Mouse (Mus musculus) limb, embryonic 11.5 days (tissue): ENCODE results near the gene Ntm. TPM values are rescaled to one million over a fixed set of nuclear protein-coding genes. Genes with fewer than 3 reads are reported as not detected.
A peak's percentile ranks its signal among the peaks of the same experiment; 100 is the strongest.

Experiments used
- ATAC-seq: fragments of 200-750 bp; cut with Nextera tagmentation; 2 replicates; pipeline ENCODE4 v1.8.0; 2017; ENCODE audit warnings: low read depth; ENCODE audit not compliant: insufficient number of reproducible peaks, low FRiP score, low TSS enrichment
- DNase-seq: peaks from one replicate; pipeline ENCODE4 v3.0.0-alpha.2; 2015; ENCODE audit warnings: low spot score
- H3K27ac ChIP-seq: fragments of 300-500 bp; sonication (generic); replicated peaks from 2 replicates; pipeline ENCODE4 v1.5.1; 2014; ENCODE audit warnings: low read depth, mild to moderate bottlenecking, low read length
- H3K27me3 ChIP-seq: fragments of 300-500 bp; sonication (generic); 2 replicates; pipeline ENCODE4 v1.6.1; 2014; ENCODE audit warnings: mild to moderate bottlenecking, low read length, mixed read lengths; ENCODE audit not compliant: control insufficient read depth, insufficient read depth
- H3K36me3 ChIP-seq: fragments of 300-500 bp; sonication (generic); 2 replicates; pipeline ENCODE4 v1.6.1; 2014; ENCODE audit warnings: mild to moderate bottlenecking, low read length, moderate library complexity, mixed read lengths; ENCODE audit not compliant: control insufficient read depth, insufficient read depth
- H3K4me1 ChIP-seq: fragments of 300-500 bp; sonication (generic); 2 replicates; pipeline ENCODE4 v1.6.1; 2014; ENCODE audit warnings: low read length, mixed read lengths; ENCODE audit not compliant: control insufficient read depth, insufficient read depth
- H3K4me2 ChIP-seq: fragments of 300-500 bp; sonication (generic); 2 replicates; pipeline ENCODE4 v1.6.1; 2014; ENCODE audit warnings: low read depth, mild to moderate bottlenecking, moderate library complexity; ENCODE audit not compliant: severe bottlenecking
- H3K4me3 ChIP-seq: fragments of 300-500 bp; sonication (generic); 2 replicates; pipeline ENCODE4 v1.5.1; 2014; ENCODE audit warnings: low read depth, low read length
- H3K9ac ChIP-seq: fragments of 300-500 bp; sonication (generic); 2 replicates; pipeline ENCODE4 v1.6.1; 2014; ENCODE audit warnings: mild to moderate bottlenecking, low read length
- H3K9me3 ChIP-seq: fragments of 300-500 bp; sonication (generic); 2 replicates; pipeline ENCODE4 v1.6.1; 2016; ENCODE audit warnings: low read length; ENCODE audit not compliant: control insufficient read depth
- WGBS: fragments of 180-500 bp; shearing (Covaris S2); extraction: QIAGEN DNeasy Blood & Tissue Kit; methylation state at CpG from one replicate; pipeline ENCODE4 v1.1.7; 2014; 5-methylcytosine and 5-hydroxymethylcytosine counted together
- polyA plus RNA-seq: library from polyadenylated mRNA; unstranded; fragments of >200 nt; fragmentation: Nextera tagmentation; extraction: Ambion mirVana; gene quantifications from 2 replicates; pipeline ENCODE4 v1.2.1, GENCODE M21; 2014

The Ntm gene
- polyA plus RNA-seq, 1 experiment from 2014 or later: 16.2 TPM

GRCm38 (mm10) chr9:29202196-29202595 is 760.7 kb downstream of the Ntm start:
- no peaks in the 10 kb centered on the region for H3K27me3 ChIP-seq
- WGBS: 70% methylated on average over 2 of the region's 2 CpGs
- no peak overlapping the region for H3K4me2 ChIP-seq
- no peaks in the 10 kb centered on the region for H3K9me3 ChIP-seq
- H3K36me3 ChIP-seq: no peaks in the 10 kb centered on the region
- H3K4me3 ChIP-seq: no peak overlapping the region
- H3K27ac ChIP-seq: no peak overlapping the region
- H3K4me1 ChIP-seq: no peaks in the 10 kb centered on the region
- no peak for DNase-seq
- no peak for ATAC-seq
- no peak overlapping the region for H3K9ac ChIP-seq

- Histone ChIP-seq H3K4me2 (no peak overlapping the region), H3K36me3 (no peaks in the 10 kb centered on the region), H3K27ac (no peak overlapping the region), H3K4me3 (no peak overlapping the region), H3K9ac (no peak overlapping the region), H3K4me1 (no peaks in the 10 kb centered on the region), H3K9me3 (no peaks in the 10 kb centered on the region), H3K27me3 (no peaks in the 10 kb centered on the region)
- peak; percentile 73 for ATAC-seq
- 31% methylated on average over 14 of the region's 14 CpGs for WGBS
- DNase-seq: peak; percentile 72
Observed at GRCm38 (mm10) chr9:29201163-29202053, 761.5 kb downstream of the Ntm start.

DNA sequence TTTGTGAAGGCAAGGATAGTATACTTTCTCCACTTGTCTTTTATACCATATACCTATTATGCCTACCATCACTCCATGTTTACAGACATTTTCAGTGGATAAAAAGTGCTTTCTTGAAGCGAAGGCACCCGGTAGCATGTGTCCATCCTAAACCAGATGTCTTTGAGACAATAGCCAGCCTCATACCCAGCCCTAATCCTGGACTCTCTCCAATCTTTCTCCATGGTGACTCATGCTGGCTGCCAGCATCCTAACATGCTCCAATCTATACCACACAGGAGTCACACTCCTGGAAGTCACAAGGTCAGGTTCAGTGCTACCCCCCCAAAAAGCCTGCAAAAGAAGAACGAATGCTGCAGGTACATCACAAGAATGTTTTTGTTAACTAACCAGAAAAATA is 765.9 kb downstream of the Ntm start:
- H3K36me3 ChIP-seq: no peaks in the 10 kb centered on the region
- no peaks in the 10 kb centered on the region for H3K9me3 ChIP-seq
- DNase-seq (no peak), ATAC-seq (no peak)
- H3K27me3 ChIP-seq: no peaks in the 10 kb centered on the region
- no peak overlapping the region for H3K4me3 ChIP-seq
- no peak overlapping the region for H3K9ac ChIP-seq
- H3K4me2 ChIP-seq: no peak overlapping the region
- no peak overlapping the region for H3K27ac ChIP-seq
- no peaks in the 10 kb centered on the region for H3K4me1 ChIP-seq
- WGBS: 89% methylated on average over 3 of the region's 3 CpGs

DNA sequence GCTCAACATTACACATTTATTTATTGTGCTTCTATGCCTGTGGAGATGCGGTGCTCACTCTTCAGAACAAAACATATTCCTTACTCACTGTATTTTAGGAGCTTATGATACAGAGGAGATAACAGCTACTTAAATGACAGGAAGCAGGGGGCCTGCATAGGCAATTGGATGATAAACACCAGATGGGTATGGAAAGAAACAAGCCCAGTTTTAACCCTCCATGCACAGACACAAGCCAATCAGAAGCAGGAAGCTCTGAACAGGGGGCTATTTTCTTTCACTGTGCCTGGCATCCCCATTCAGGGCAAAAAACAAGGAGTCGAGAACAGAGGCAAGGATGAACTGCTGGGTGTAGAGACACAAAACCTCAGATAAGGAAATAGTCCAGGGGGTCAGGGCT is 768.7 kb downstream of the Ntm start:
- no peak overlapping the region for H3K9ac ChIP-seq
- no peaks in the 10 kb centered on the region for H3K9me3 ChIP-seq
- ATAC-seq (no peak), DNase-seq (no peak)
- H3K4me2 ChIP-seq: no peak overlapping the region
- WGBS: 71% methylated on average over 2 of the region's 2 CpGs
- H3K4me3 ChIP-seq: no peak overlapping the region
- no peaks in the 10 kb centered on the region for H3K27me3 ChIP-seq
- H3K36me3 ChIP-seq: no peaks in the 10 kb centered on the region
- H3K27ac ChIP-seq: no peak overlapping the region
- no peaks in the 10 kb centered on the region for H3K4me1 ChIP-seq

DNA sequence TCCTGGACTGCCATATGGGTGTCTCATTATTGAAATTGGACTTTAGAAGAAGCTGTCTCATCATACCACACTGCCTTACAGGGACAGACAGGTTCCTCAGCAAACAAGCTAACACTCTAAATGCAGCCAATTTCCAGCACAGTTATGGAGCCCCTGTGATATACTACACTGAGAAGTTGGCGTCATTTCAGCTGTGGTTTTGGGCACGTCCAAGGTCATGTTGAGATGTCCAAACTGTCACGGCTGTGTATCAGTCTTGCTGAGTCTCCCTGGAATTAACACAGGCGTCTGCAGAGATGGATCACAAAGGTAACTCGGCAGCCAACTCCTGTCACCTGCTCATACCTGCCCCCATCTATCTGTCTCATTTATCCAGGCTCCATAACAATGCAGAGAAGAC is 779.9 kb downstream of the Ntm start:
- no peak overlapping the region for H3K4me3 ChIP-seq
- no peak for ATAC-seq
- no peak overlapping the region for H3K4me2 ChIP-seq
- no peaks in the 10 kb centered on the region for H3K4me1 ChIP-seq
- no peak overlapping the region for H3K9ac ChIP-seq
- H3K36me3 ChIP-seq: no peaks in the 10 kb centered on the region
- H3K27me3 ChIP-seq: no peaks in the 10 kb centered on the region
- no peak for DNase-seq
- WGBS: 87% methylated on average over 5 of the region's 5 CpGs
- H3K9me3 ChIP-seq: no peaks in the 10 kb centered on the region
- H3K27ac ChIP-seq: no peak overlapping the region

DNA sequence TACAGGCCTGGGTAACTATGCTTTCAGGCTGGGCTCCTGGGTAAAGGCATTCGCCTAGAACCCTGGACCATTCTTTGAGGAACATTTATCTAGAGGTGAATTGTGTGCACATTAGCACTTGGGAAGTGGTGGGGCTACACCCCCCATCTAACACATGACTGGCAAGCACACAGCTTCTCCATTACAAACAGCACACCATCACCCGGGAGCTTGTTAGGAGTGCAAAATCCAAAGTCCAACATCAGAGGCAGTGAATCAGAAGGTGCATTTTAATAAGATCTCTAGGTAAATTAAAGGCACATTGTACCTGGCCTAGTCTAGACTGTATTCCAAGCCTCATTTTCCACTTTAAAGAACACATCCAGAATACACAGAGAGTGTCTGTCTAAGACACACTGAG is 781.3 kb downstream of the Ntm start:
- WGBS: 90% methylated on average over 2 of the region's 2 CpGs
- Histone ChIP-seq H3K27ac (no peak overlapping the region), H3K27me3 (no peaks in the 10 kb centered on the region), H3K9me3 (no peaks in the 10 kb centered on the region), H3K9ac (no peak overlapping the region), H3K4me1 (no peaks in the 10 kb centered on the region), H3K4me3 (no peak overlapping the region), H3K36me3 (no peaks in the 10 kb centered on the region), H3K4me2 (no peak overlapping the region)
- DNase-seq (no peak), ATAC-seq (no peak)

GRCm38 (mm10) chr9:29165731-29166130 is 797.2 kb downstream of the Ntm start:
- no peak for ATAC-seq
- no peak overlapping the region for H3K4me2 ChIP-seq
- DNase-seq: no peak
- no peak overlapping the region for H3K9ac ChIP-seq
- no peaks in the 10 kb centered on the region for H3K36me3 ChIP-seq
- 54% methylated on average over 2 of the region's 2 CpGs for WGBS
- H3K27me3 ChIP-seq: no peaks in the 10 kb centered on the region
- no peak overlapping the region for H3K4me3 ChIP-seq
- H3K4me1 ChIP-seq: no peaks in the 10 kb centered on the region
- H3K27ac ChIP-seq: no peak overlapping the region
- no peaks in the 10 kb centered on the region for H3K9me3 ChIP-seq

DNA sequence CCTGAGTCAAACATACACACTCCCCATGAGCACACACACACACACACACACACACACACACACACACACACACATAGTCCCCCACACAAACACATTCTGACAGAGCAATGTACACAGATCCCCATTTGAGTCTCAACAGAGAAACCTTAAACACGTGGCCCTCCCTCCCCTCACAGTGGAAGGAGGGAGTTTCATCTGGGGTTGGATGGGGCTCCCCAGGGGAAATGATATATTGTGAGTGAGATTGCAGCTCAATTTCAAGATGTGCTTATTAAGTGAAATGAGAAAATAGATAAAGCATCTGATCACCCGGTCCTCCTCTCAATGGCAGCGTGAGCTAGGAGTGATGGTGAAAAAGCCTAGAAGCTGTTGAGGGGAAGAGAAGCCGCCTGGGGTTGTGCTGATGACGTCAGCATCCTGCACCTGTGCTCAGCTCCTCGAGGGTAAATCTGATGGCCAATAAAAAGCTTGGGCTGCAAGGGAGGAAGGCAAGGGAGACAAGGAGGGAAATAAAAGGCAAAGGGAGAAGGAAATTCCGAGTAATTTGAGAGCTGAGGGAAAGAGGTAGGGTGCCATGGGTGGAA is 801.8 kb downstream of the Ntm start:
- ATAC-seq (no peak), DNase-seq (peak; percentile 26)
- no peak overlapping the region for H3K9ac ChIP-seq
- H3K36me3 ChIP-seq: no peaks in the 10 kb centered on the region
- H3K27ac ChIP-seq: no peak overlapping the region
- H3K4me2 ChIP-seq: no peak overlapping the region
- H3K27me3 ChIP-seq: no peaks in the 10 kb centered on the region
- no peaks in the 10 kb centered on the region for H3K9me3 ChIP-seq
- WGBS: 33% methylated on average over 7 of the region's 7 CpGs
- no peak overlapping the region for H3K4me3 ChIP-seq
- H3K4me1 ChIP-seq: no peaks in the 10 kb centered on the region
